Mouse (Mus musculus) liver, postnatal 0 days (tissue): ENCODE results near the gene Hoxb2.

ENCODE experiments used
- CTCF ChIP-seq: sonication (generic); IDR thresholded peaks from 2 replicates; pipeline ENCODE4 v1.5.1; 2016; ENCODE audit warnings: antibody characterized with exemption, low read depth
- EP300 ChIP-seq: IDR thresholded peaks from 2 replicates; pipeline ENCODE4 v1.6.1; 2016; ENCODE audit warnings: antibody characterized with exemption, low read depth, mild to moderate bottlenecking

DNA sequence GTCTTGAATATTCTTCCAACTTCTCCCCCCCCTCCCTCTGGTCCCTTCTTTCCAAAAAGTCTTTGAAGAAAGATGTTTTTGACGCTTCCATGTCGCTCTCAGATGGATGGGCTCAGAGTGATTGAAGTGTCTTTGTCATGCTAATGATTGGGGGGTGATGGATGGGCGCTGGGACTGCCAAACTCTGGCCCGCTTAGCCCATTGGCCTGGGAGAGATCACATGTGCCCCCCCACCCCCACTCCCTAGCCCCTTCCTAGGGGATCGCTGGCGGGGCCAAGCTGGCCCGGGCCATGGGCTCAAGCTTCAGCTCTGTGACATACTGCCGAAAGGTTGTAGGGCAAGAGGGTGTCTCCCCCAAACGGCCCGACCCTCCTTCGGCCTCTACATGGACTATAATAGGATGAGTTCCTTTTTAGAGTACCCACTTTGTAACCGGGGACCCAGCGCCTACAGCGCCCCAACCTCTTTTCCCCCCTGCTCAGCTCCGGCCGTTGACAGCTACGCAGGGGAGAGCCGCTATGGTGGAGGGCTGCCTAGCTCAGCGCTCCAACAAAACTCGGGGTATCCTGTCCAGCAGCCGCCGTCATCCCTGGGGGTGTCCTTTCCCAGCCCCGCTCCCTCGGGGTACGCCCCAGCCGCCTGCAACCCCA is 15.2 kb downstream of the Hoxb2 start, which contains the start of gene Hoxb1:
- no peak for TF ChIP-seq CTCF
- TF ChIP-seq EP300, result no peak
